Mouse (Mus musculus): ENCODE data around the gene Smarcd3.

The Smarcd3 gene

DNA sequence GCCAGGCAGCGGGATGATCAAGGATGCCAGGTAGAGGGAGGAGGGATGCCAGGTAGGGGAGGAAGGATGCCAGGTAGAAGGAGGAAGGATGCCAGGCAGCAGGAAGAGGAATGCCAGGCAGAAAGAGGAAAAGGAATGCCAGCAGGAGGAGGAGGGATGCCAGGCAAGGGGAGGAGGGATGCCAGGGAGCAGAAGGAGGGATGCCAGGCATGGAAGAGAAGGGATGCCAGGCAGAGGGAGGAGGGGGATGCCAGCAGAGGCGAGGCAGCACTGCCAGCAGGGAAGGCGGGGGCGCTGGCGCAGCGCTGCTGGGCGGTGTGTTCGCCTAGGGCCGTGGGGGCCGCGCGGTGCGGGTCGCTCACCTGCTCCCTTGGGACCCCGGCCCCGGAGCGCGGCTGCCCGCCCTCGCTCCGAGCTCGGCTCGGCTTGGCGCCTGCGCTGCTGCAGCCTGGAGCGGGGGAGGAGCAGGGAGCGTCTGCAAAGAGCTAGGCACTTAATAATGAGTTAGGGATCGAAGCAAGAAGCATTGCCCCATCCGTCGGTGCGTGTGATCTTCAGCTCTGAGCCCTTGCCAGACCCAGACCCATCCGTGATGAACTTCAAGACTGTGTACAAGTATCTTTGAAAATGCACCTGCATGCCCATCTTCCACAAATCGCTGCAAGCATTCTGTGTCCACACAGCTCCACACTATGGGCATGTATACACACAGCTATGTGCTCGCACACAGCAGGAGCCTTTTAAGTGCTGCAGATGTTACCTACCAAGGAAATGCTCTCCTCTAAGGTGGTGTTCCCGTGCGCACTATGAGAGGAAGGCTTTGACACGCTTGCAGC is at the start of gene Smarcd3:
Smarcd3 (minus strand) TSS at position 426 of the 836 bp plus-strand sequence.
- no peak for DNase-seq (ENCODE audit: extremely low read depth, low read depth)

DNA sequence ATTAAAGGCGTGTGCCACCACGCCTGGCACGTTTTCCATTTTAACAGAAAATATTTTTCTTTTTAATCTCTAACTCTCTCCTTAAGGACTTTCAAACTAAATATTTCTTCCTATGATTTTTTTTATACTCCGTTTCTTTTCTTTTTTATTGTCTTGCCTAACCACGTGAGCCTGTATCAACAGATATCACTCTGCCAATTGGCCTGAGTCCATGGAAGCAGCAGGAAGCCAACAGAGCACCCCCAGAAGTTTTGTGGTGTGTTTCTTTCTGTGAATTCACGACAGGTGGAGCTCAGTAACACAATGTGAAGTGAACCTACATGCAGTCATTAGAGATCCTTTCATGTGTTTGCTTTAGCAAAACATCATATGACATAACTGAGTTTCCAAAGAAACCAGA is 37.2 kb upstream of the Smarcd3 start:
- no peak for DNase-seq (ENCODE audit: extremely low read depth, low read depth)

DNA sequence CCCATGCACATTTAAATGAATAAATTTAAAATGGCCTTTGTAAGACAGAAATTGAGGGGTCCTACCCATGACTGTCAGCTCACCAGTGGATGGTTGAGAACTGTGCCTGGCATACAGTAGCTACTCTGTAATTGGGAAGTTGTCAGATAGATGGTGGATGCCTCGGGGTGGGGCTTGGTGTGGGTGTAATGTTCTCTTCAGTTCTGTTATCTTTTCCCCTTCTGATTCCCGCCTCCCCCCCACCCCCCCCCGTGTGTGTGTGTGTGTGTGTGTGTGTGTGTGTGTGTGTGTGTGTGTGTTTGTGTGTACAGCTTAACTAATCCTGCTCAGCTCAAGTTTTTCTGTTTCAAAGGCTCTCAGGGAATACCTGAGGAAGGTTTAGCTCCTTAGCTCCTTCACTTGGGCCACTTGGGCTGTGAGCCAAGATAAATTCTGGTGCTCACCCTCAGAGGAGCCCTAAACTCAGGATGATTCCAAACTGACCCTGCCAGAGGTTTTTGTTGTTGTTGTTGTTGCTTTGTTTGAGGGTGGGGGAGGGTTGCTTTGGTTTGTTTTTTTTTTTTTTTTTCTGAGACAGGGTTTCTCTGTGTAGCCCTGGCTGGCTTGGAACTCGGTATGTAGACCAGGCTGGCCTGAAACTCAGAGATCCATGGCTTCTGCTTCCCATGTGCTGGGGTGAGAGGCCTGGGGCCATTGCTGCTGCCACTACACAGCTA is 35.7 kb upstream of the Smarcd3 start:
- DNase-seq (ENCODE audit: extremely low read depth, low read depth) = peak; percentile 82

DNA sequence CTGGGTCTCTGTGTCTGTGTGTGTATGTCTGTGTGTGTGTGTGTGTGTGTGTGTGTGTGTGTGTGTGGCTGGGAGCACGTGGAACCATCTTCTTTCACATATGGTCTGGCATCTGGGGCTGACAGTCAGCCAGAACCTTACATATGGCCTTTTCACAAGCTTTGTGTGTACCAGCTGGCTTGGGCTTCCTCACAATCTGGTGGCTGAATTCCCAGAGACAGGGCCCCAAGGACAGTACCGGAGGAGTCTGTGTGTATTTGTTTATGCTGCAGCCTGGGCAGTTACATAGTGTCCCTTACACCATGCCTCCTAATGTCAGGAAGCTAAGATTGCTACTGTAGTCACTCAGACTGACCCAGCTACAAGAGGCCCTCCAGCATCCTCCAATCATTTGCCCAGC is 32.9 kb upstream of the Smarcd3 start:
- DNase-seq (ENCODE audit: extremely low read depth, low read depth) = no peak

DNA sequence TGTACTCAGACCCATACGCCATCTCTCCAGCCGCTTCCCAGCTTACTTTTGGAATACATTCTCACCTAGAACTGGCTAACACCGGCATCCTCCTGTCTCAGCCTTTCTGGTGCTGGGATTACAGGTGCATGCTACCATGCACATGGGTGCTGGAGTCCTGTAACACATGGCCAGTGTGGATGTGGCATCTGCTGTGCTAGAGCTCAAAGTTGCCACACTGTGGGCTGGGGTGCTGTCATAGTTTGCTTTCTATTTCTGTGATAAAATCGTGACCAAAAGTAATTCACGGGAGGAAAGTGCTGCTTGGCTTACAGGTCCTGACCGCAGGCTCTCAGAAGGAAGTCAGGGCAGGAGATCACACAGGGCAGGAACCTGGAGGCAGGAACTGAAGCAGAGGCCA is 30.3 kb upstream of the Smarcd3 start:
- no peak for DNase-seq (ENCODE audit: extremely low read depth, low read depth)

DNA sequence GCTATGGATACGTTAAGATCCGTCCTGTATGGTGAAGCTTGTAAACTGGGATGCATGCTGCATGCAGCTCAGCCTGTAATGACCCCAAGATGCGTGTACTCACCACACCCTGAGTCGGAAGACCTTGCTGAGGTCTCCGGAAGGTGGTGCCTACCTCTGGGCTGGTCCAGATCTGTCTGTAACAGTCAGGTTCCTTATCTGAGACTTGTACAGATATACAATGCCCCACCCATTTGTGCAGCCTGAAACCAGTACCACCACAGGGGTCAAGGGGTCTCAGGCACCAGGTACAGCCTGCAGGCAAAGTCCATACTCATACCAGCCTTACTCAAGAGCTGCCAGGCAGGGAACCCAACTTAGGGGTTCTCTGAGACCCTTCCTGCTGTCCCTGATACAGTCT is 28.6 kb upstream of the Smarcd3 start:
- no peak for DNase-seq (ENCODE audit: extremely low read depth, low read depth)

DNA sequence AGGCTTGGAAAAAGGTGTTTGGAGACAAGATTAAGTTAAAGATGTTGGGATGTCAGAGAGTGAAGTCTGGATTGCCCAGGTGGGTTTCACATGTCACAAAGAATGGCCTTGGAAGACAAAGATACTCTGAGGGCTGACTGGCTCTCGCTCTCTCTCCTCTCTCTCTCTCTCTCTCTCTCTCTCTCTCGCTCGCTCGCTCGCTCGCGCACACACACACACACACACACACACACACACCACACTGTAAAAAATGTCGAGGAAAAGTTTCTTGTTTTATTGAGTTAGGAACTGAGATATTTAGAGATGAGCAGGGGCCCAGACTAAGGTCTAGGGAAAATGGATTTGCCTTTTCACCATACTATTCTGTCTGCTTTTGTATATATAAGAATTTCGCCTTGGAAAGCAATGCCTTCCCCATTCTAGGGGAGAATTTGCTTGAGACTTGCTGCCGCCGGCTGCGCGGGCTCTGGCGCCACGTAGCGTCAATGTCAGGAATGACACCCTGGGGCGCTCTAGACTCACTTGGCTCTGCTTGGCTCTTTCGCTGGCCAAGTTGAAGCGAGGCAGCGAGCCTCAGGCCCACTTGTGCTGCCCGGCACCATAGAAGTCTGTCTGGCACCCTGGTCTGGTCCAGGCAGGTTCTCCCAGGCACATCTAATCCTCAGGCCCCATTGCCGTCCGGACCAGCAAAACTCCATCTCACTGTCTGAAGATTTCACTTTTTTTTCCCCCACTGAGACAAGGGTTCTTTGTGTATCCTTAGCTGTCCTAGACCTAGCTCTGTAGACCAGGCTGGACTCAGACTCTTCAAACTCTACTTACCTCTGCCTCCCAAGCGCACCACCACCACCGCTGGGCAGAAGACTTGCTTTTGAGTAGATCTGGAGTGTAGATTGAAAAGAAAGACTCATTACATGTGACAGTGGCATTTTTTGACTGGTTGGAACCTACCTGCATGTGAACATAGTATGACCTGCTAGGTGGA is 27.8 kb upstream of the Smarcd3 start:
- DNase-seq (ENCODE audit: extremely low read depth, low read depth) = peak; percentile 36

DNA sequence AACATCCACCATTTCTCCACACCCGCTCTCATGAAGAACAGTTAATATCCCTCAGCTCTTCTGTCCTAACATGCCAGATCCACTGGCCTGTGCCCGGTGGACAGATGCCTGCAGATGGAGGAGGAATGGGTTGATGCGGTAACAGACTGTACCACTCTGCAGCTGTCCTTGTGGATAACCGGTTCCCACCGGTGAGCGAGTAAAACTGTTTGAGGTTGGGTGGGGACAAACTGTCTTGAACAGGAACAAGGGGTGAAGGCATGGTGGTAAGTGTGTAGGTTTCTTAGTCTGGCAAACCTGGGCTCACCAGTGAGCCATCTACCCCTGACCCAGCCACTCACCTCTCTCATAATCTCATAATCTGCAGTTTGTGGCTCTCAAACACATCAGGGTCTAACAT is 27.1 kb upstream of the Smarcd3 start:
- no peak for DNase-seq (ENCODE audit: extremely low read depth, low read depth)

DNA sequence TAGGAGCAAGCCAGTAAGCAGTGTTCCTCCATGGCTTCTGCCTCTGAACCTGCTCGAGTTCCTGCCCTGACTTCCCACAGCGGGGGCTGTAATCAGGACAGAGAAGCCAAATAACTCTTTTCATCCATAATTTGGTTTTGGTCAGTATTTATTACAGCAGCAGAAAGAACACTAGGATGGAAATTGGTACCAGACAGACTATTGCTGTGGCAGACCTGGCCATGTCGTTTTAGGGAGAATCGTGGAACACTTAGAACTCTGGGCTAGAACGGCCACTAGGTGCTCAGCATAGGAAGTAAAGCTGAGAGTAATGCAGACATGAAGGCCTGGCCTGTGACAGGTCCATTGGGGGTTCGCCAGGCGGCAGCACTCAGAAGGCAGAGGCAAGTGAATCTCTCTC is 25.5 kb upstream of the Smarcd3 start:
- DNase-seq (ENCODE audit: extremely low read depth, low read depth) = no peak

DNA sequence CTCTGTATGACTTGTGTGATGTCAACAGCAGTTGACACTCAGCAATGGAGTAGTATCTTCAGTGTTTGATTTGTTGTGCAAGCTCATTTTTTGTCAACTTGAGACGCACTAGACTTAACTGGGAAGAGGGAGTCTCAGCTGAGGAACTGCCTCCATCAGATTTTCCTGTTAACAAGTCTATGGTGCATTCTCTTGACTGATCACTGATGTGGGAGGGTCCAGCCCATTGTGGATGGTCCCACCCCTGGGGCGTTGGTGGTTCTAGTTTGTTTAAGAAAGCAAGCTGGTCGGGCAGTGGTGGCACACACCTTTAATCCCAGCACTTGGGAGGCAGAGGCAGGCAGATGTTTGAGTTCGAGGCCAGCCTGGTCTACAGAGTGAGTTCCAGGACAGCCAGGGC is 25.0 kb upstream of the Smarcd3 start:
- DNase-seq (ENCODE audit: extremely low read depth, low read depth) = no peak

DNA sequence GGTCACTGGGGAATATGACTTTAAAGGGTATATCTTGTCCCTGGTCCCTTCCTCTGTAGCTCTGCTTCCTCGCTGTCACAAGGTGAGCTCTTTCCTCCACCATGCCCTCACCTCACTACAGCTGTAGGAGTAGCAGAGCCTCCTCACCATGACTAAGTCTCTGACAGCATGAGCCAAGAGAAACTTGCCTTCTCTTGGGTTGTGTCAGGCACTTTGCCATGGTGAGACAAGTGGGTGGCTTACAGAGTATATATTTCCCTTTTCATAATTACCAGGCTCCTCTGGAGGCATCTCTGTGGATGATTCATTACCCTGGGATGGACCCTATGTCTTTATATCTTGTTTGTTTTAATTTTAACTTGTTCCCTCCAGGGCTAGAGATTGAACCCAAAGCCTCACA is 21.2 kb upstream of the Smarcd3 start:
- no peak for DNase-seq (ENCODE audit: extremely low read depth, low read depth)

DNA sequence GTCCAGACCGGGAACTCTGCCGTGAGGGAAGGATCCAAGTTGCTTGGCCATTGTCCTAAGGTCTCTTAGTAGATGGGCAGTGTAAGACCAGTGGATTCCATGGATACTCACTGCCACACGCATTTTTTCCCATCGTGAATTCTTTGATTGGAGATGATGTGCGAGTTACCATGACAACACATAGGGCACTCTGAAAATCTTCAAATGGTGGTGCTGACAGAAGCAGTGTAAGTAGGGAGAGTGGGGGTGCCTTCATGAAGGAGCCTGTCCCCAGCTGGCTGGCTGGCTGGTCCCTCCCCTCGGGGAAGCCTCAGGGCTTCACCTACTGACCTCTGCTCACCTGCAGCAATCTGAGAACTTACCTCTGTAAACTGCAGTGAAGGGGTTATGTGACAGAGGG is 14.9 kb upstream of the Smarcd3 start:
- no peak for DNase-seq (ENCODE audit: extremely low read depth, low read depth)

DNA sequence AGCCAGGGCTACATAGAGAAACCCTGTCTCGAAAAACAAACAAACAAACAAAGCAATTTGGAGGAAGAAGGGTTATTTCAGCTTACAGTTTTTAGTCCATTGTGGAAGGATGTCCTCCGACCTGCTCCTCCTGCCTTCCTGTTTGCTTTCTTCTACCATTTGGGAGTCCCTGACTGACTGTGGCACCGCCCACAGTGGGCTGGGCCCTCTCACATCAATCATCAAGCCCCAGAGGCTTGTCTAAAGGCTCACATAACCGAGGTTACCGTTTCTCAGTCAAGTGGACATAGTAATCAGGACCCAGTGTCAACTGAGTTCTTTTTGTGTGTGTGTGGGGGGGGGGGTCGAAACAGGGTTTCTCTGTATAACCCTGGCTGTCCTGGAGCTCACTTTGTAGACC is 13.9 kb upstream of the Smarcd3 start:
- no peak for DNase-seq (ENCODE audit: extremely low read depth, low read depth)

DNA sequence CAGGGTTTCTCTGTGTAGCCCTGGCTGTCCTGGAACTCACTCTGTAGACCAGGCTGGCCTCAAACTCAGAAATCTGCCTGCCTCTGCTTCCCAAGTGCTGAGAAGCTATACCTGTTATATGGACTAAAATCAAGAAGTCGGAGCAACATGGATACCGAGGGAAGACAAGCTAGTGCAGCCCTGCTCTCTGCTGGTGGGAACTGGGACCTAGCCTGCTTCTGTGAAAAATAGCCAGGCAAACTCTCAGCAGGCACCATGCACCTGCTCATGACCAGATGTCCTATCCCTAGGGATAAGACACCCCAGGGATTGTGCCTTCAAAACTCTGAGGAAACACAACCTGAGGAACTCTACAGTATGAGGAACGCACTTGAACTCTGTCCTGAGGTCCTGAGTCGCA is 12.8 kb upstream of the Smarcd3 start:
- no peak for DNase-seq (ENCODE audit: extremely low read depth, low read depth)

DNA sequence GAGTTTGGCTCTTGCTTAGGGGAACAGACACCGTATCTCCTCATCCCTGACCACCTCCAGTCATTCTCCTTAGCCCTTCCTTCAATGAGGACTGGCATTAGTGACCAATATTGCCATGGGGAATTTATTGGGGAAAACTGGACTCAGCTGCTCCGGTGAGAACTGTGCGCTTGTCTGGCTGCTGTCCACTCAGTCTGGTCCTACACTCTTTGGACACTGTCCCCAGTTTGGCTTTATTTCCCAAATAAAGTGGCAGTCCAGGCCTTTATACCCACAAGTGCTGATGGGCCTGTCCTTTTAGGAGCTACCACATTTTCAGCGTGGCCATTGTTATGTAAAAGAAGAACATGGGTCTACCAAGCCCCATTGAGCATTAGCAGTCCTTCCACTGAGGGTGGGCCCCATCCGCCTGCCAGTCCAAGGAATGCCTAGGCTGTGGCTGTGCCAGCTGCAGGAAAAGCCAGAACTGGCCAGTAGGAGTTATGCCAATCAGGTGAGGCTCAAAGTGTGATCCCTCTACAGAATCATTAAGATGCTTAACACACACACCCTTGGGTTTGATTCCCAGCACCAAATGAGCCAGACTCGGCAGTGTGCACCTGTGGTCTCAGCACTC is 11.4 kb upstream of the Smarcd3 start:
- no peak for DNase-seq (ENCODE audit: extremely low read depth, low read depth)

DNA sequence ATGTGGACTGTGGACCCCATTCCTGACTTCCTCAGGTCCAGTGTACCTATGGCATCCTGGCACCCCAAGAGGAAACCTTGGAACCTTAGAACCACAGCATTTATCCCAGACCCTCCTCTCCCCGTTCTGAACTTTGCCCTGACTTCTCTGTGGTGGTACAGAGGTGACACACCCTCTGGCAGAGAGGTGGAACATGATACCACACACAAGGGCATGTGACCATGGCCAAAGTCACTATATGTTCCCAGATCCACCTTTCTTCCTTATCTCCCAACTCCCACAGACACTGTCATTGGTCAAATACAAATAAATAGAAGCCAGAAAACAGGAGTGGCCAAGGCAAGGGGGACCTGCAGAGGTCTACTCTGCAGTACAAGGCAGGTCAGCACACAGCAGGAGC is 10.9 kb upstream of the Smarcd3 start:
- DNase-seq (ENCODE audit: extremely low read depth, low read depth) = no peak

DNA sequence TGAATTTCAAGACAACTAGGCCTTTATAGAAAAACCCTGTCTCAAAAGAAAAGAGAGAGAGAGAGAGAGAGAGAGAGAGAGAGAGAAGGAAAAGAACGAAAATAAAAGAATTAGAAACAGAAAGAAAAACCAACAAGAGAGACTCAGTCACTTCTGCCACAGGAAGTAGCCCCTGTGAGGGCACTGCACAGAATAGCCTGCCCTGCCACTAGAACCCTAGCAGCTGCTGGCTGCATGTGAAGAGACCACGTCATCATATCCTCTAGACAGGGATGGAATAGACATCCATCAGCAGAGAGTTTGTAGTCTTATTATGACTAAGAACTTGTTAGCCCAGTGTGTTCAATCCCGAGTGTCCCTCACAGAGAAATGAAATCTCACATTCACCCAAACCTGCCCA is 5.5 kb upstream of the Smarcd3 start:
- no peak for DNase-seq (ENCODE audit: extremely low read depth, low read depth)

DNA sequence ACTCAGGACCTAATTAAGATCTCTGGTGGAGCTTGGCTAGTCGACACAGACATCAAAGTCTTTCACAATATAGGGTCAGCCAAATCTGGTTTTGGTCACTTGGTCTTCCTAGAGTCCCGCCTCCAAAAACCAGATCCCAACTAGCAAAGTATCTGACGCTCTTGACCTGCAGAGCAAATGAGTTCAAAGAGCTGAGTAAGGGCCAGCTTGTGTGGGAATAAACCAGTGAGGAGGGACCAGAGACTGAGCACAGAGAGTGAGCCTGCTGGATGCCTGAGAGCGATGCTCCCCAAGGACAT is 560 bp upstream of the Smarcd3 start:
- no peak for DNase-seq (ENCODE audit: extremely low read depth, low read depth)

DNA sequence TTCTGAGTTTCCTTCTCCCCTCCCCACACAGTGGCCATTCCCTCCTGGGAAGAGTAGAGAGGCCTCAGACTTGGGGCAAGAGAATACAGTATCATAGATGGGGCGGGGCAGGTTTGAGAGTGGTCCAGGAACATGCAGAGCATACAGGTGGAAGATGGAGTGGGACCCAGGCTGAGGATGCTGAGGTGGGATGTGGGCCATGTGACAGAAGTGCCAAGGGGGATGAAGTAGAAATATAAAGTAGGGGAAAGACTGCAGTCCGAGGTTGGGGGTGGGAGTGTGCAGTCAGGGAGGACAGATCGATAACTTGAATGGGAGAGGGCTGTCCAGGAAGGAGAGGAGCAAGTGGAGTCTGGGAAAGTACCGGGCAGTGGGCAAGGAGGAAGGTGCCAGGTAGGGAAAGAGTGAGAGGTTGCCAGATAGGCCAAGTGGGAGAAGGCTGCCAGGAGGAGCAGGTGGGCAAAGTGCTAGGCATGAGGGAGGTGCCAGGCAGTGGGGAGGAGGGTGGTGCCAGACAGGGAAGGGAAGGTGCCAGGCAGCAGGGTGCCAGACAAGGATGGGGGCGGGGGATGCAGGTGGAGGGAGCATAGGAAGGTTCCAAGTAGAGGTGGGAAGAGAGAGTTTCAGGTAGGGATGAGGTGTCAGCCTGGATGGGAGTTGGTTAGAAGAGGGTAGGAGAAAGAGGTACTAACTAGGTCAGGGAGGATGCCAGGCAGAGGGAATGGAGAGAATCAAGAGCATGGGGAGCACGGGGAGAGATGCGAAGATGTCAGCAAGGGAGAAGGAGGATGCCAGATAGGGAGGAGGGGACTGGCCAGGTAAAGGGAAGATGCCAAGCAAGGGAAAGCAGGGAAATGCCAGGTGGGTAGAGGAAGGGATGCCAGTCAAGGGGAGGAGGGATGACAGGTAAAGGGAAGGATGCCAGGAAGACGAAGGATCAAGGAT is 898 bp downstream of the Smarcd3 start:
- DNase-seq (ENCODE audit: extremely low read depth, low read depth) = no peak

DNA sequence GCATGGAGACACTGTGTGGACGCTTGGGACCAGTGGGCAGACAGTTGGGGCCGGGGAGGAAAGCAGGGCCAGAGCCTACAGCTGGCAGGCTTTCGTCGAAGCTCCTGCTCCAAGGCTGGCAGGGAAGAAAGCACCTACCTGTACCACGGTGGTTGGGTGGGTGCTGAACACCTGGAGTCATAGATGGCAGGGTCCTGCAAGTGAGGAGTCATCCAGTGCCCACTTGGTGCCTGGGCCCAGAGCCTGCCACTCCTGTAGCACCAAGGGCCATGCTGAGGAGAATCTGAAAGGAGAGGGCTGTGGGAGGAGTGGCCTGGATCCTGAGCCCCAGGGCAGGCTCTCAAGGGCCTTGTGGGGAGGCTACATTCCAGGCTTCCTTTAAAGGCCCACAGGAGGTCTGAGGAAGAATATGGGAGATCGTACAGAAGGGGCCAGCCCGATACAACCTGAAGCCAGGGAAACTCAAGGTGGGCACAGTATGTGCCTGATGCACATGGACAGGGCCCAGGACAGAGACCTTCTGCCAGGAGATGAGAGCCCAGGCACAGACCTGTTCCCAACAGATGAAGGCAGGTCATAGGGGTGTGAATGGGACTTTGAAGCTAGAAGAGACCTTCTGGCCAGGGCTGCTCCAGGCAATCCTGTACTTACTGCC is 1.7 kb downstream of the Smarcd3 start:
- DNase-seq (ENCODE audit: extremely low read depth, low read depth) = no peak
